Mouse (Mus musculus) c-Kit-positive CD71-positive TER-119-positive erythroid progenitor cells, embryonic 14.5 days (primary cell): ENCODE data around the gene Atp5mpl.

Experiments used
- DNase-seq: peaks from one replicate; pipeline ENCODE4 v3.0.0-alpha.2; 2013; ENCODE audit warnings: low spot score

Atp5mpl gene

GRCm38 (mm10) chr12:111911796-111912195, 55.0 kb downstream of the Atp5mpl start:
- DNase-seq: no peak
